ENCODE assay signal across 7 mouse cellular contexts in genomic region chr13:43171020-43171710, GRCm38 (mm10). TPM values are rescaled to one million over a fixed set of nuclear protein-coding genes. Genes with fewer than 3 reads are reported as not detected.
DNase-seq lines count a peak whose midpoint lies in the region; ATAC-seq lines count a peak whose summit lies in the region.

Tbc1d7 (minus strand) TSS chr13:43171501.

- peak within 1 kb of the TSS; percentile 52 for H3K27ac ChIP-seq in embryonic facial prominence, embryonic 11.5 days (replicated peaks; ENCODE audit: low read depth, low read length)
- H3K27ac ChIP-seq in limb, embryonic 10.5 days: peak within 1 kb of the TSS; percentile 89
- H3K27ac ChIP-seq in midbrain, embryonic 13.5 days: peak within 1 kb of the TSS; percentile 90

- H3K36me3 ChIP-seq in embryonic facial prominence, embryonic 11.5 days (replicated peaks; ENCODE audit: control insufficient read depth, insufficient read depth, low read depth, low read length): no peaks in the 10 kb centered on the region
- H3K36me3 ChIP-seq in limb, embryonic 10.5 days: peaks cover 11% of the 10 kb centered on the region; the same call in 1 of the 2 replicates
- H3K36me3 ChIP-seq in midbrain, embryonic 13.5 days: peaks cover 7% of the 10 kb centered on the region; the same call in 1 of the 2 replicates

- H3K27me3 ChIP-seq in embryonic facial prominence, embryonic 11.5 days (ENCODE audit: control insufficient read depth, insufficient read depth, low read length): no peaks in the 10 kb centered on the region
- no peaks in the 10 kb centered on the region for H3K27me3 ChIP-seq in limb, embryonic 10.5 days (ENCODE audit: low read depth, poor library complexity, severe bottlenecking)
- 0 out of 2 replicates have a peak, but pooled peaks cover 4% of the 10 kb centered on the region for H3K27me3 ChIP-seq in midbrain, embryonic 13.5 days

- H3K9me3 ChIP-seq in embryonic facial prominence, embryonic 11.5 days (replicated peaks; ENCODE audit: control insufficient read depth, low read length): no peaks in the 10 kb centered on the region
- no peaks in the 10 kb centered on the region for H3K9me3 ChIP-seq in limb, embryonic 10.5 days (replicated peaks)
- H3K9me3 ChIP-seq in midbrain, embryonic 13.5 days: no peaks in the 10 kb centered on the region

- H3K4me2 ChIP-seq in embryonic facial prominence, embryonic 11.5 days (ENCODE audit: low read depth, low read length): peak within 1 kb of the TSS; percentile 70
- H3K4me2 ChIP-seq in midbrain, embryonic 13.5 days (replicated peaks): peak within 1 kb of the TSS; percentile 68

- ATAC-seq in embryonic facial prominence, embryonic 11.5 days (replicated peaks; ENCODE audit: insufficient number of reproducible peaks, low FRiP score, low TSS enrichment, low read depth): peak; percentile 92
- peak; percentile 96 for ATAC-seq in granulocyte monocyte progenitor cell, adult 5-6 weeks (replicated peaks; ENCODE audit: poor library complexity, severe bottlenecking)
- ATAC-seq in midbrain, embryonic 13.5 days: peak; percentile 96

- peak within 1 kb of the TSS; percentile 67 for H3K4me3 ChIP-seq in embryonic facial prominence, embryonic 11.5 days (ENCODE audit: low read depth, low read length)
- H3K4me3 ChIP-seq in limb, embryonic 10.5 days: peak within 1 kb of the TSS; percentile 68
- H3K4me3 ChIP-seq in midbrain, embryonic 13.5 days (replicated peaks): peak within 1 kb of the TSS; percentile 68

- peak; percentile 100 for DNase-seq in adrenal gland, postnatal 14 days
- peak; percentile 97 for DNase-seq in embryonic facial prominence, embryonic 11.5 days (ENCODE audit: low spot score)
- DNase-seq in kidney, adult 11 months: peak; percentile 95
- peak; percentile 100 for DNase-seq in limb, embryonic 10.5 days (ENCODE audit: low spot score)
- DNase-seq in spleen, adult 12 weeks (ENCODE audit: low spot score): peak; percentile 93

- H3K9ac ChIP-seq in embryonic facial prominence, embryonic 11.5 days (replicated peaks; ENCODE audit: low read length): peak within 1 kb of the TSS; percentile 88
- peak within 1 kb of the TSS; percentile 88 for H3K9ac ChIP-seq in midbrain, embryonic 13.5 days (replicated peaks)

- under 1% methylated on average over 48 of the region's 48 CpGs for WGBS in embryonic facial prominence, embryonic 11.5 days
- 2% methylated on average over 48 of the region's 48 CpGs for WGBS in limb, embryonic 10.5 days
- WGBS in midbrain, embryonic 13.5 days: under 1% methylated on average over 48 of the region's 48 CpGs

- no peaks in the 10 kb centered on the region for H3K4me1 ChIP-seq in embryonic facial prominence, embryonic 11.5 days (ENCODE audit: control insufficient read depth, insufficient read depth, low read length)
- H3K4me1 ChIP-seq in limb, embryonic 10.5 days: peaks cover 20% of the 10 kb centered on the region
- H3K4me1 ChIP-seq in midbrain, embryonic 13.5 days (replicated peaks): peaks cover 11% of the 10 kb centered on the region

RNA-seq across cellular contexts. Expression of gene Tbc1d7, which starts in this region (rescaled TPM):
- total RNA-seq in adrenal gland, postnatal 14 days (2021): 24.1 and 24.6 TPM in 2 replicates
- 71.5 and 72.9 TPM in 2 replicates for polyA plus RNA-seq in embryonic facial prominence, embryonic 11.5 days (2014; fragmentation: Nextera tagmentation; extraction: Ambion mirVana)
- total RNA-seq in granulocyte monocyte progenitor cell, adult 5-6 weeks (2014; fragmentation: Nextera tagmentation): 16.7 and 34.8 TPM in 2 replicates
- total RNA-seq in granulocyte monocyte progenitor cell, adult 5-6 weeks (2017): 8.2 and 12.7 TPM in 2 replicates
- 63.5 and 67.6 TPM in 2 replicates for polyA plus RNA-seq in limb, embryonic 10.5 days (2016; fragmentation: Nextera tagmentation; extraction: Ambion mirVana)
- polyA plus RNA-seq in midbrain, embryonic 13.5 days (2015; fragmentation: Nextera tagmentation; extraction: Ambion mirVana): 87.6 and 101 TPM in 2 replicates

Comparison
In these comparisons a context has a peak if more than half of its experiments do, and no peak if none do; other contexts are left out.
1. Peak in every context shown above with its lines: DNase-seq, ATAC-seq, H3K4me3 ChIP-seq and H3K27ac ChIP-seq.